Comparison of ENCODE assay signal across 18 mouse cellular contexts in the genomic region with DNA sequence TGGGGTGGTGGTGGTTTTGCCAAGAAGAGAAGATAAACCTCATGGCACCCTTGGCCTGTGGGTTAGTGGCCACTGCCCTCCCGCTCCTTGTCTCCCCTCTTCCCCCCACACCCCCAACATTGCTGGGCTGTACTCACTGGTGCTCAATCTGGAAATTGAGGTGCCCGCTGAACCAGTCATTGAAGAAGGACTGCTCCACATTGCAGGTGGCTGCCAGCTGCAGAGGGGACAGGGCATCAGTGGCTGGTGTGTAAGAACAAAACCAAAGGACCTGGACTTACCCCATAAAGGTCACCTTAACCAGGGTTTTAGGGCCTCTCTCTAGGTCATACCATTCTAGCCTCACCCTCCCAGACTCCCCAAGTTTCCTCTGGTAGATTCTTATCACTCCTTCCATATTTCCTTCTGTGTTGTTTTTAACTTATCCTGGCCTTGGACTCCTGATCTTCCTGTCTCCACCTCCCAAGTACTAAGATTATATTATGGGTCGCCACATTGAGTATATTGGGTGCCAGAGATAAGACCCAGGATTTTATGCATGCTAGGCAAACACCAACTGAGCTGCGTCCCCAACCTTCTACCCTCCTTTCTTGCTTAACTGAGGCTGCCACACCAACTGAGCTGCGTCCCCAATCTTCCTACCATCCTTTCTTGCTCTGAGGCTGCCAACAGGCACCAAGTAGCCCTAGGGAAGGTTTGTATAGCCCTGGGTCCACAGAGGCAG. TPM values are rescaled to one million over a fixed set of nuclear protein-coding genes. Genes with fewer than 3 reads are reported as not detected.
DNase-seq lines count a peak whose midpoint lies in the region; ATAC-seq and TF ChIP-seq lines count a peak whose summit lies in the region.
"Had no signal": no experiment of that assay in that cellular context is flagged by ENCODE, and none has a peak within 500 bp of the region (broad histone marks: within the 10 kb centered on the region; RNA-seq: fewer than 3 reads in every experiment).

No protein-coding gene starts in this region.

- peaks cover 78% of the 10 kb centered on the region for H3K36me3 ChIP-seq in midbrain, postnatal 0 days (ENCODE audit: insufficient read depth, low read length)
- peaks cover 41% of the 10 kb centered on the region for H3K36me3 ChIP-seq in midbrain, embryonic 15.5 days (replicated peaks)
- H3K36me3 ChIP-seq in liver, embryonic 13.5 days = peaks cover 87% of the 10 kb centered on the region
- H3K36me3 ChIP-seq in small intestine, adult 2 months (ENCODE audit: control insufficient read depth, insufficient read depth, low read length) = peaks cover 27% of the 10 kb centered on the region

- no peak for TF ChIP-seq CTCF in midbrain, postnatal 0 days (IDR thresholded peaks at IDR 0.05)
- TF ChIP-seq CTCF in small intestine, adult 2 months (IDR thresholded peaks at IDR 0.05; ENCODE audit: extremely low read depth, insufficient read length, insufficient replicate concordance, low read depth, low read length) = no peak

- no peak for TF ChIP-seq POLR2A in small intestine, adult 2 months (IDR thresholded peaks at IDR 0.05; ENCODE audit: low read depth, low read length)

- 0 out of 2 replicates have a peak overlapping the region, but pooled peaks have one; percentile 8 for H3K9ac ChIP-seq in midbrain, postnatal 0 days (replicated peaks; ENCODE audit: low read length, poor library complexity, severe bottlenecking)
- no peak overlapping the region for H3K9ac ChIP-seq in midbrain, embryonic 15.5 days
- no peak overlapping the region; the same call in 1 of the 2 replicates for H3K9ac ChIP-seq in liver, embryonic 13.5 days
- H3K9ac ChIP-seq: embryonic facial prominence, embryonic 15.5 days; forebrain, postnatal 0 days; hindbrain, embryonic 14.5 days; limb, embryonic 13.5 days; neural tube, embryonic 12.5 days had no signal

- H3K27me3 ChIP-seq in midbrain, postnatal 0 days (ENCODE audit: insufficient read depth, low read length) = no peaks in the 10 kb centered on the region
- no peaks in the 10 kb centered on the region for H3K27me3 ChIP-seq in midbrain, embryonic 15.5 days (replicated peaks)
- H3K27me3 ChIP-seq in liver, embryonic 13.5 days = no peaks in the 10 kb centered on the region
- no peaks in the 10 kb centered on the region for H3K27me3 ChIP-seq in small intestine, adult 2 months (ENCODE audit: control insufficient read depth, insufficient read depth, low read length)
- H3K27me3 ChIP-seq: embryonic facial prominence, embryonic 15.5 days; limb, embryonic 13.5 days; neural tube, embryonic 12.5 days had no signal

- no peak overlapping the region for H3K27ac ChIP-seq in midbrain, postnatal 0 days (ENCODE audit: low read depth, low read length)
- no peak overlapping the region for H3K27ac ChIP-seq in midbrain, embryonic 15.5 days
- H3K27ac ChIP-seq in liver, embryonic 13.5 days = peak overlapping the region; percentile 66
- H3K27ac ChIP-seq in small intestine, adult 2 months (ENCODE audit: insufficient read depth, low read depth, low read length) = peak overlapping the region; percentile 94
- H3K27ac ChIP-seq: embryonic facial prominence, embryonic 15.5 days; hindbrain, embryonic 14.5 days; limb, embryonic 13.5 days; neural tube, embryonic 12.5 days had no signal

- no peak for ATAC-seq in midbrain, postnatal 0 days (ENCODE audit: low FRiP score)
- no peak for ATAC-seq in midbrain, embryonic 15.5 days (replicated peaks)
- 0 out of 2 replicates have a peak, but pooled peaks have one; percentile 4 for ATAC-seq in common myeloid progenitor, adult 5-6 weeks (replicated peaks; ENCODE audit: low read depth, poor library complexity, severe bottlenecking)
- ATAC-seq in liver, embryonic 13.5 days (ENCODE audit: low read depth) = peak; percentile 34
- ATAC-seq: forebrain, postnatal 0 days had no signal

- no peaks in the 10 kb centered on the region for H3K9me3 ChIP-seq in midbrain, postnatal 0 days (ENCODE audit: low read length)
- H3K9me3 ChIP-seq in midbrain, embryonic 15.5 days = no peaks in the 10 kb centered on the region
- H3K9me3 ChIP-seq in liver, embryonic 13.5 days (replicated peaks) = no peaks in the 10 kb centered on the region
- H3K9me3 ChIP-seq: embryonic facial prominence, embryonic 15.5 days; limb, embryonic 13.5 days; neural tube, embryonic 12.5 days had no signal

- no peak overlapping the region for H3K4me2 ChIP-seq in midbrain, postnatal 0 days (ENCODE audit: low read depth, low read length, poor library complexity, severe bottlenecking)
- H3K4me2 ChIP-seq in midbrain, embryonic 15.5 days = no peak overlapping the region
- H3K4me2 ChIP-seq in liver, embryonic 13.5 days = no peak overlapping the region
- H3K4me2 ChIP-seq: embryonic facial prominence, embryonic 15.5 days; heart, embryonic 11.5 days; hindbrain, embryonic 14.5 days; limb, embryonic 13.5 days; neural tube, embryonic 12.5 days had no signal

- no peak for DNase-seq in midbrain, postnatal 0 days (ENCODE audit: low spot score)
- no peak for DNase-seq in liver, embryonic 13.5 days
- no peak for DNase-seq in gastrocnemius, adult 8-10 months (ENCODE audit: low spot score in 2 of 2)
- DNase-seq in yolk sac, embryonic 10.5 days (ENCODE audit: low spot score) = no peak
- DNase-seq: adrenal gland, postnatal 14 days; cerebellum, adult 11 months; cerebellum, postnatal 10 days; embryo, embryonic 11 days; forebrain, postnatal 0 days; layer of hippocampus, postnatal 36 days had no signal

- H3K4me1 ChIP-seq in midbrain, postnatal 0 days (ENCODE audit: insufficient read depth, low read length) = no peaks in the 10 kb centered on the region
- H3K4me1 ChIP-seq in midbrain, embryonic 15.5 days = peaks cover 3% of the 10 kb centered on the region; the same call in 1 of the 2 replicates
- peaks cover 61% of the 10 kb centered on the region for H3K4me1 ChIP-seq in liver, embryonic 13.5 days (replicated peaks)
- peaks cover 39% of the 10 kb centered on the region for H3K4me1 ChIP-seq in small intestine, adult 2 months (ENCODE audit: control insufficient read depth, insufficient read depth, insufficient read length, low read length)
- H3K4me1 ChIP-seq: embryonic facial prominence, embryonic 15.5 days had no signal

- 95% methylated on average over 5 of the region's 5 CpGs for WGBS in midbrain, postnatal 0 days
- 94% methylated on average over 5 of the region's 5 CpGs for WGBS in midbrain, embryonic 15.5 days
- 30% methylated on average over 5 of the region's 5 CpGs for WGBS in liver, embryonic 13.5 days (ENCODE audit: insufficient replicate concordance)
- WGBS in small intestine, adult 2 months = 28% methylated on average over 5 of the region's 5 CpGs

- no peak overlapping the region for H3K4me3 ChIP-seq in midbrain, postnatal 0 days (ENCODE audit: low read depth, low read length)
- H3K4me3 ChIP-seq in midbrain, embryonic 15.5 days = no peak overlapping the region
- H3K4me3 ChIP-seq in liver, embryonic 13.5 days (replicated peaks) = no peak overlapping the region
- H3K4me3 ChIP-seq in small intestine, adult 2 months (ENCODE audit: low read depth, low read length) = 0 out of 2 replicates have a peak overlapping the region, but pooled peaks have one; percentile 2
- H3K4me3 ChIP-seq: embryonic facial prominence, embryonic 15.5 days; limb, embryonic 13.5 days; neural tube, embryonic 12.5 days had no signal

RNA-seq across cellular contexts. Expression of a gene that starts 24.3 kb away (rescaled TPM):
- total RNA-seq in midbrain, postnatal 0 days (2014; rRNA removed) = 74.6 and 92.8 TPM in 2 replicates
- polyA plus RNA-seq in midbrain, postnatal 0 days (2015; fragmentation: Nextera tagmentation; extraction: Ambion mirVana) = 38.8 and 39.2 TPM in 2 replicates
- 25.8 and 27.1 TPM in 2 replicates for polyA plus RNA-seq in midbrain, embryonic 15.5 days (2015; fragmentation: Nextera tagmentation; extraction: Ambion mirVana)
- total RNA-seq in common myeloid progenitor, adult 5-6 weeks (2017) = 4.4 and 11.1 TPM in 2 replicates
- 5.3 and 7.3 TPM in 2 replicates for polyA plus RNA-seq in liver, embryonic 13.5 days (2015; fragmentation: Nextera tagmentation; extraction: Ambion mirVana)
- polyA plus RNA-seq in small intestine, adult 2 months (2012; rRNA removed) = 7.6 and 18.9 TPM in 2 replicates
- 1 to 10 TPM; 1.5 to 4.9 (median 3.5) TPM for total RNA-seq in gastrocnemius, adult 8-10 months (2022)

RNA-seq across cellular contexts. Expression of a gene that starts 35.9 kb away (rescaled TPM):
- total RNA-seq in midbrain, postnatal 0 days (2014; rRNA removed) = 278 and 306 TPM in 2 replicates
- 260 and 275 TPM in 2 replicates for polyA plus RNA-seq in midbrain, postnatal 0 days (2015; fragmentation: Nextera tagmentation; extraction: Ambion mirVana)
- polyA plus RNA-seq in midbrain, embryonic 15.5 days (2015; fragmentation: Nextera tagmentation; extraction: Ambion mirVana) = 215 and 222 TPM in 2 replicates
- total RNA-seq in common myeloid progenitor, adult 5-6 weeks (2017) = 30.2 and 30.8 TPM in 2 replicates
- 66.8 and 76.0 TPM in 2 replicates for polyA plus RNA-seq in liver, embryonic 13.5 days (2015; fragmentation: Nextera tagmentation; extraction: Ambion mirVana)
- 29.6 and 44.9 TPM in 2 replicates for polyA plus RNA-seq in small intestine, adult 2 months (2012; rRNA removed)
- total RNA-seq in gastrocnemius, adult 8-10 months (2022) = 1 to 10 TPM; 1.2 to 2.0 (median 1.5) TPM

Comparison
In these comparisons a context has a peak if more than half of its experiments do, and no peak if none do; other contexts are left out.
1. ATAC-seq: peak in common myeloid progenitor, adult 5-6 weeks (single experiment) and liver, embryonic 13.5 days (single experiment); none in midbrain, postnatal 0 days (single experiment) and midbrain, embryonic 15.5 days (single experiment).
2. H3K27ac ChIP-seq: peak in liver, embryonic 13.5 days (single experiment) and small intestine, adult 2 months (single experiment); none in midbrain, postnatal 0 days (single experiment) and midbrain, embryonic 15.5 days (single experiment).